In genomic region chr6:12852041-12852440, GRCm38 (mm10) we compare ENCODE assay signal across 31 mouse cellular contexts.
"Had no signal": no experiment of that assay in that cellular context is flagged by ENCODE, and none has a peak within 500 bp of the region (broad histone marks: within the 10 kb centered on the region; RNA-seq: fewer than 3 reads in every experiment).

No protein-coding gene starts in this region.

- H3K4me1 ChIP-seq: heart, embryonic 12.5 days; heart, embryonic 13.5 days; heart, embryonic 15.5 days; hindbrain, embryonic 10.5 days; hindbrain, embryonic 12.5 days; hindbrain, embryonic 13.5 days; hindbrain, embryonic 15.5 days; intestine, embryonic 15.5 days; kidney, embryonic 15.5 days had no signal

- H3K27me3 ChIP-seq: heart, embryonic 12.5 days; heart, embryonic 13.5 days; heart, embryonic 15.5 days; hindbrain, embryonic 12.5 days; hindbrain, embryonic 13.5 days; hindbrain, embryonic 15.5 days; intestine, embryonic 15.5 days; kidney, embryonic 15.5 days had no signal

- H3K9ac ChIP-seq: heart, embryonic 12.5 days; heart, embryonic 13.5 days; heart, embryonic 15.5 days; hindbrain, embryonic 12.5 days; hindbrain, embryonic 13.5 days; hindbrain, embryonic 14.5 days; hindbrain, embryonic 15.5 days; intestine, embryonic 15.5 days; kidney, embryonic 15.5 days had no signal

- DNase-seq: heart, postnatal 10 days; heart, postnatal 14 days; heart, postnatal 36 days; heart, postnatal 4 days; kidney, adult 11 months; kidney, adult 18-20 months; kidney, adult 2 months; kidney, adult 8-10 months; kidney, adult 9 months; kidney, postnatal 10 days; kidney, postnatal 14 days; kidney, postnatal 25 days; kidney, postnatal 36 days; kidney, postnatal 4 days; layer of hippocampus, adult 9-11 months; layer of hippocampus, postnatal 36 days had no signal

- H3K4me3 ChIP-seq: heart, embryonic 12.5 days; heart, embryonic 13.5 days; heart, embryonic 15.5 days; hindbrain, embryonic 10.5 days; hindbrain, embryonic 12.5 days; hindbrain, embryonic 13.5 days; hindbrain, embryonic 15.5 days; intestine, embryonic 15.5 days; kidney, embryonic 15.5 days; layer of hippocampus, adult 2 months; left cerebral cortex, adult 2 months had no signal

- H3K4me2 ChIP-seq: heart, embryonic 11.5 days; heart, embryonic 12.5 days; heart, embryonic 13.5 days; heart, embryonic 15.5 days; hindbrain, embryonic 12.5 days; hindbrain, embryonic 13.5 days; hindbrain, embryonic 14.5 days; hindbrain, embryonic 15.5 days; intestine, embryonic 15.5 days; kidney, embryonic 15.5 days had no signal

- H3K36me3 ChIP-seq: heart, embryonic 12.5 days; heart, embryonic 13.5 days; heart, embryonic 15.5 days; hindbrain, embryonic 10.5 days; hindbrain, embryonic 12.5 days; hindbrain, embryonic 13.5 days; hindbrain, embryonic 15.5 days; intestine, embryonic 15.5 days; kidney, embryonic 15.5 days had no signal

- H3K9me3 ChIP-seq: heart, embryonic 12.5 days; heart, embryonic 13.5 days; heart, embryonic 15.5 days; hindbrain, embryonic 10.5 days; hindbrain, embryonic 12.5 days; hindbrain, embryonic 13.5 days; hindbrain, embryonic 15.5 days; intestine, embryonic 15.5 days; kidney, embryonic 15.5 days had no signal

- H3K27ac ChIP-seq: heart, embryonic 13.5 days; heart, embryonic 15.5 days; hindbrain, embryonic 10.5 days; hindbrain, embryonic 12.5 days; hindbrain, embryonic 13.5 days; hindbrain, embryonic 14.5 days; hindbrain, embryonic 15.5 days; hindbrain, postnatal 0 days; intestine, embryonic 15.5 days; kidney, embryonic 15.5 days; kidney, postnatal 0 days; layer of hippocampus, adult 2 months; left cerebral cortex, adult 2 months had no signal
